Mouse (Mus musculus) c-Kit-positive CD71-negative TER-119-negative erythroid progenitor cells, embryonic 14.5 days (primary cell): Measurements from ENCODE around the gene Gabrq.

Experiments used
- DNase-seq: peaks from one replicate; pipeline ENCODE4 v3.0.0-alpha.2; 2013; ENCODE audit warnings: low read depth

The Gabrq gene

GRCm38 (mm10) chrX:72824776-72825588 lies at the start of gene Gabrq:
TSS of gene Gabrq (plus strand) at chrX:72825178.
- no peak for DNase-seq

- DNase-seq = no peak
Observed at GRCm38 (mm10) chrX:72788773-72789557, 36.0 kb upstream of the Gabrq start.

GRCm38 (mm10) chrX:72789558-72789871 lies 35.5 kb upstream of the Gabrq start:
- DNase-seq = no peak

- peak; percentile 29 for DNase-seq
Observed at GRCm38 (mm10) chrX:72819594-72819993, 5.4 kb upstream of the Gabrq start.

- no peak for DNase-seq
Observed at GRCm38 (mm10) chrX:72823310-72823709, 1.7 kb upstream of the Gabrq start.

GRCm38 (mm10) chrX:72825589-72825905 lies 569 bp downstream of the Gabrq start:
- DNase-seq = no peak
